Mouse (Mus musculus): ENCODE measurements at regions not wholly inside any gene's neighbourhood (a gene's known extent, or its start where the extent isn't known, plus 50 kb on each side); places are given as distances from the start of the nearest gene placed in this dataset.
"Not testable (repeated sequence)": the region's sequence is repeated elsewhere in the genome, so short reads cannot be mapped to it uniquely, and the experiment has no call there.

GRCm38 (mm10) chr10:46122409-46122808 is 544.8 kb downstream of the Hace1 start:
- H3K4me1 ChIP-seq (ENCODE audit: control insufficient read depth, insufficient read depth, low read length); DNase-seq (ENCODE audit: low spot score): not testable (repeated sequence)

GRCm38 (mm10) chr10:46123795-46124194 is 546.2 kb downstream of the Hace1 start:
- H3K4me3 ChIP-seq (ENCODE audit: low read depth, low read length), result no peak overlapping the region
- DNase-seq (ENCODE audit: low spot score), result no peak
- H3K4me1 ChIP-seq (ENCODE audit: control insufficient read depth, insufficient read depth, low read length), result no peaks in the 10 kb centered on the region
- H3K27ac ChIP-seq (ENCODE audit: low read depth, low read length), result no peak overlapping the region
- H3K27me3 ChIP-seq (replicated peaks; ENCODE audit: control insufficient read depth, insufficient read depth, low read length), result no peaks in the 10 kb centered on the region
- H3K9ac ChIP-seq (ENCODE audit: low read length), result no peak overlapping the region
- no peaks in the 10 kb centered on the region for H3K9me3 ChIP-seq (replicated peaks; ENCODE audit: control insufficient read depth, low read length)
- no peaks in the 10 kb centered on the region for H3K36me3 ChIP-seq (ENCODE audit: control insufficient read depth, insufficient read depth, low read length)
- ATAC-seq, result no peak
- H3K4me2 ChIP-seq (ENCODE audit: low read length), result no peak overlapping the region

More at GRCm38 (mm10) chr10:46122409-46122808, 544.8 kb downstream of the Hace1 start:
- not testable (repeated sequence) for H3K9me3 ChIP-seq (replicated peaks; ENCODE audit: control insufficient read depth, low read length); H3K4me2 ChIP-seq (ENCODE audit: low read length); H3K27me3 ChIP-seq (replicated peaks; ENCODE audit: control insufficient read depth, insufficient read depth, low read length); H3K9ac ChIP-seq (ENCODE audit: low read length); H3K27ac ChIP-seq (ENCODE audit: low read depth, low read length); H3K36me3 ChIP-seq (ENCODE audit: control insufficient read depth, insufficient read depth, low read length); H3K4me3 ChIP-seq (ENCODE audit: low read depth, low read length); ATAC-seq
- 67% methylated on average over 1 of the region's 2 CpGs for WGBS

DNA sequence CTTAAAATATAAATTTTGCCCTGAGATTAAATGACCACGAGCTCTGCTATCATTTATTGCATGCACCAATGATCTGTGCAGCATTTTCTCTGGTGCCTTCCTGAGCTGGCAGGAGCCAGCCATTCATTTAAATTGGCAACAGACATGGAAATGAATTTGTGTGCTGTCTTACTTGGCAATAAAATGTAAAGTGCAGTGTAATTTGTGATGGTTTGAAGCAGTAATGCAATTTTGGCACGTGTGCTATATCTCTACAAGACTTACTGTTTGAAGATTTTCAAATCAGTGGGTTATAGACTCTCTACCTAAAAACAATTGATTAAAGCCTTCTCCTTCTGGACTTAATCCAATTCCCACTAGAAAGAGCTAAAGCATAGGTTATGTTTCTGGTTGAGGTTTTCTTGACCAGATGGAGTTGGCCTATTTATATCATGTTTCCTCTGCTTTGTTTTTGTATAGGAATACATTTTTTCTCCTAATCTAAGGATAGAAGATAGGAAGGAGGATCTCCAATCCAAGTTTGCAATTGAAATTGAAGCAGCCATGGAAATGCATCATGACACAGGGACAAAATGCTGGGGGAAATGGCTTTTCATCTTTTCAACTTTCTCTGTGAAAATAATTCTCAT is 557.6 kb downstream of the Hace1 start:
- no peak overlapping the region for H3K9ac ChIP-seq (ENCODE audit: low read length)
- DNase-seq (ENCODE audit: low spot score), result peak; percentile 64
- H3K4me2 ChIP-seq (ENCODE audit: low read length), result no peak overlapping the region
- no peaks in the 10 kb centered on the region for H3K4me1 ChIP-seq (ENCODE audit: control insufficient read depth, insufficient read depth, low read length)
- WGBS, result 69% methylated on average over 2 of the region's 2 CpGs
- no peaks in the 10 kb centered on the region for H3K36me3 ChIP-seq (ENCODE audit: control insufficient read depth, insufficient read depth, low read length)
- H3K9me3 ChIP-seq (replicated peaks; ENCODE audit: control insufficient read depth, low read length), result no peaks in the 10 kb centered on the region
- H3K27ac ChIP-seq (ENCODE audit: low read depth, low read length), result no peak overlapping the region
- peak; percentile 37; the same call in 1 of the 2 replicates for ATAC-seq
- no peaks in the 10 kb centered on the region for H3K27me3 ChIP-seq (replicated peaks; ENCODE audit: control insufficient read depth, insufficient read depth, low read length)
- no peak overlapping the region for H3K4me3 ChIP-seq (ENCODE audit: low read depth, low read length)

GRCm38 (mm10) chr10:46174035-46174434 is 596.4 kb downstream of the Hace1 start:
- 86% methylated on average over 2 of the region's 2 CpGs for WGBS
- ATAC-seq, result no peak
- DNase-seq (ENCODE audit: low spot score), result no peak

GRCm38 (mm10) chr10:46185763-46186458 is 608.3 kb downstream of the Hace1 start:
- H3K9me3 ChIP-seq (replicated peaks; ENCODE audit: control insufficient read depth, low read length), result no peaks in the 10 kb centered on the region
- DNase-seq (ENCODE audit: low spot score), result no peak
- no peaks in the 10 kb centered on the region for H3K4me1 ChIP-seq (ENCODE audit: control insufficient read depth, insufficient read depth, low read length)
- H3K4me2 ChIP-seq (ENCODE audit: low read length), result no peak overlapping the region
- no peaks in the 10 kb centered on the region for H3K36me3 ChIP-seq (ENCODE audit: control insufficient read depth, insufficient read depth, low read length)
- H3K4me3 ChIP-seq (ENCODE audit: low read depth, low read length), result no peak overlapping the region
- no peak for ATAC-seq
- no peak overlapping the region for H3K9ac ChIP-seq (ENCODE audit: low read length)
- no peak overlapping the region for H3K27ac ChIP-seq (ENCODE audit: low read depth, low read length)
- WGBS, result 81% methylated on average over 4 of the region's 4 CpGs
- no peaks in the 10 kb centered on the region for H3K27me3 ChIP-seq (replicated peaks; ENCODE audit: control insufficient read depth, insufficient read depth, low read length)

More at GRCm38 (mm10) chr10:46174035-46174434, 596.4 kb downstream of the Hace1 start:
- no peaks in the 10 kb centered on the region for H3K4me1 ChIP-seq (ENCODE audit: control insufficient read depth, insufficient read depth, low read length)
- H3K36me3 ChIP-seq (ENCODE audit: control insufficient read depth, insufficient read depth, low read length), result no peaks in the 10 kb centered on the region
- no peaks in the 10 kb centered on the region for H3K27me3 ChIP-seq (replicated peaks; ENCODE audit: control insufficient read depth, insufficient read depth, low read length)
- H3K27ac ChIP-seq (ENCODE audit: low read depth, low read length), result no peak overlapping the region
- no peaks in the 10 kb centered on the region for H3K9me3 ChIP-seq (replicated peaks; ENCODE audit: control insufficient read depth, low read length)
- H3K9ac ChIP-seq (ENCODE audit: low read length), result no peak overlapping the region
- no peak overlapping the region for H3K4me3 ChIP-seq (ENCODE audit: low read depth, low read length)
- H3K4me2 ChIP-seq (ENCODE audit: low read length), result no peak overlapping the region

GRCm38 (mm10) chr10:46194143-46194542 is 616.5 kb downstream of the Hace1 start:
- H3K36me3 ChIP-seq (ENCODE audit: control insufficient read depth, insufficient read depth, low read length), result no peaks in the 10 kb centered on the region
- H3K4me2 ChIP-seq (ENCODE audit: low read length), result no peak overlapping the region
- H3K27ac ChIP-seq (ENCODE audit: low read depth, low read length), result no peak overlapping the region
- peak; percentile 30 for DNase-seq (ENCODE audit: low spot score)
- no peak overlapping the region for H3K9ac ChIP-seq (ENCODE audit: low read length)
- no peaks in the 10 kb centered on the region for H3K27me3 ChIP-seq (replicated peaks; ENCODE audit: control insufficient read depth, insufficient read depth, low read length)
- no peak overlapping the region for H3K4me3 ChIP-seq (ENCODE audit: low read depth, low read length)
- H3K9me3 ChIP-seq (replicated peaks; ENCODE audit: control insufficient read depth, low read length), result no peaks in the 10 kb centered on the region
- ATAC-seq, result no peak; the same call in 1 of the 2 replicates
- H3K4me1 ChIP-seq (ENCODE audit: control insufficient read depth, insufficient read depth, low read length), result no peaks in the 10 kb centered on the region

DNA sequence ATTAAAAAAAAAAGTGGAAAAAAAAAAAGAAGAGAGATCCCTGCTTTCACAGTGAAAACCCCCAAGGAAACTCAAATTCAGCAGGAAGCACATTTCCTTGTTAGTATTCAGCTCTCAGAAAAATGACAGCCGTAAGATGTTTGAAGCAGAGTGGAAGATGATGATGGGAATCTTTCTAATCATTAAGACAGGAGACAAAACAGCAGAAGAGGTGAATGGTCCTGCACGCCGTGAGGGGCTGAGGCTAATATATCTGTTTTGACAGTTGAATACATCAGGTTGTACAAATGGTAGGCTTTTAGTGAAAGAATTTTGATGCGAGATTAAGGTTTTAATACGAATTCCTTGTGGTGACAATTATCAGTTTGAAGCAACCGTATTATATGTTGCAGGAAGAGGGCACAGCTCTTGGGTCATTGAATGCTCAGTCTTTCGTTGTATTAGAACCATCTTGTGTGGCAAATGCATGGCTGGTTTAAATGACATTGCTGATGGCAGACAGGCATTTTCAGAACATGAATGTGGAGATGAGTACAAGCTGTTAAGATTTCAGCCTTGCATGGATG is 649.3 kb downstream of the Hace1 start:
- DNase-seq (ENCODE audit: low spot score) (peak; percentile 30), ATAC-seq (no peak)
- Histone ChIP-seq H3K4me1 (ENCODE audit: control insufficient read depth, insufficient read depth, low read length) (no peaks in the 10 kb centered on the region), H3K4me3 (ENCODE audit: low read depth, low read length) (no peak overlapping the region), H3K9me3 (replicated peaks; ENCODE audit: control insufficient read depth, low read length) (no peaks in the 10 kb centered on the region), H3K27ac (ENCODE audit: low read depth, low read length) (no peak overlapping the region; the same call in 1 of the 2 replicates), H3K9ac (ENCODE audit: low read length) (no peak overlapping the region), H3K36me3 (ENCODE audit: control insufficient read depth, insufficient read depth, low read length) (no peaks in the 10 kb centered on the region), H3K4me2 (ENCODE audit: low read length) (no peak overlapping the region), H3K27me3 (replicated peaks; ENCODE audit: control insufficient read depth, insufficient read depth, low read length) (no peaks in the 10 kb centered on the region)
- 57% methylated on average over 7 of the region's 7 CpGs for WGBS

- no peak overlapping the region for H3K4me2 ChIP-seq (ENCODE audit: low read length)
- H3K27ac ChIP-seq (ENCODE audit: low read depth, low read length), result no peak overlapping the region
- no peaks in the 10 kb centered on the region for H3K9me3 ChIP-seq (replicated peaks; ENCODE audit: control insufficient read depth, low read length)
- H3K36me3 ChIP-seq (ENCODE audit: control insufficient read depth, insufficient read depth, low read length), result no peaks in the 10 kb centered on the region
- no peak for DNase-seq (ENCODE audit: low spot score)
- H3K4me3 ChIP-seq (ENCODE audit: low read depth, low read length), result no peak overlapping the region
- 81% methylated on average over 4 of the region's 4 CpGs for WGBS
- H3K27me3 ChIP-seq (replicated peaks; ENCODE audit: control insufficient read depth, insufficient read depth, low read length), result no peaks in the 10 kb centered on the region
- H3K4me1 ChIP-seq (ENCODE audit: control insufficient read depth, insufficient read depth, low read length), result no peaks in the 10 kb centered on the region
- ATAC-seq, result no peak
- H3K9ac ChIP-seq (ENCODE audit: low read length), result no peak overlapping the region
Measured at GRCm38 (mm10) chr10:46229608-46230007, 652.0 kb downstream of the Hace1 start.

- H3K36me3 ChIP-seq (ENCODE audit: control insufficient read depth, insufficient read depth, low read length), result no peaks in the 10 kb centered on the region
- ATAC-seq, result no peak
- peak; percentile 59 for DNase-seq (ENCODE audit: low spot score)
- H3K4me2 ChIP-seq (ENCODE audit: low read length), result no peak overlapping the region
- 66% methylated on average over 2 of the region's 2 CpGs for WGBS
- H3K27me3 ChIP-seq (replicated peaks; ENCODE audit: control insufficient read depth, insufficient read depth, low read length), result no peaks in the 10 kb centered on the region
- H3K9me3 ChIP-seq (replicated peaks; ENCODE audit: control insufficient read depth, low read length), result no peaks in the 10 kb centered on the region
- H3K4me1 ChIP-seq (ENCODE audit: control insufficient read depth, insufficient read depth, low read length), result no peaks in the 10 kb centered on the region; the same call in 1 of the 2 replicates
- H3K9ac ChIP-seq (ENCODE audit: low read length), result no peak overlapping the region
- H3K4me3 ChIP-seq (ENCODE audit: low read depth, low read length), result no peak overlapping the region
- H3K27ac ChIP-seq (ENCODE audit: low read depth, low read length), result no peak overlapping the region
Measured at GRCm38 (mm10) chr10:46235581-46235980, 658.0 kb downstream of the Hace1 start.
